Mouse (Mus musculus) 3134 (cell line): ENCODE data around the gene Lrpap1.
A peak's percentile ranks its signal among the peaks of the same experiment; 100 is the strongest.

Experiments
- DNase-seq: peaks from one replicate; pipeline ENCODE4 v3.0.0-alpha.2; 2011; ENCODE audit warnings: low spot score; ENCODE audit not compliant: insufficient read length; ENCODE audit errors: extremely low read depth

Gene Lrpap1

GRCm38 (mm10) chr5:35060098-35060497, 45.5 kb downstream of the Lrpap1 start:
- DNase-seq, result no peak

GRCm38 (mm10) chr5:35058216-35058615, 47.4 kb downstream of the Lrpap1 start:
- peak; percentile 65 for DNase-seq

- DNase-seq, result no peak
Measured at GRCm38 (mm10) chr5:35057582-35057981, 48.0 kb downstream of the Lrpap1 start.

- DNase-seq, result peak; percentile 77
Measured at GRCm38 (mm10) chr5:35056604-35057432, 48.7 kb downstream of the Lrpap1 start, which contains the start of gene Dok7. Dok7 (plus strand) TSS chr5:35056766.

- DNase-seq, result peak; percentile 83
Measured at GRCm38 (mm10) chr5:35055076-35055475, 50.5 kb downstream of the Lrpap1 start.

GRCm38 (mm10) chr5:35054628-35055027, 50.9 kb downstream of the Lrpap1 start:
- DNase-seq, result peak; percentile 53

GRCm38 (mm10) chr5:35050541-35050940, 55.0 kb downstream of the Lrpap1 start:
- DNase-seq, result no peak

- no peak for DNase-seq
Measured at GRCm38 (mm10) chr5:35043110-35043451, 62.5 kb downstream of the Lrpap1 start.

GRCm38 (mm10) chr5:35042431-35043109, 63.0 kb downstream of the Lrpap1 start:
- no peak for DNase-seq
